Mouse (Mus musculus) kidney, postnatal 36 days (tissue): ENCODE results near the gene Armh3.

Experiments
- DNase-seq, 2 experiments: peaks; one replicate each; pipeline ENCODE4 v3.0.0; 2021 to 2022; ENCODE audit warnings: mixed read lengths in 2 of 2

Armh3 gene

DNA sequence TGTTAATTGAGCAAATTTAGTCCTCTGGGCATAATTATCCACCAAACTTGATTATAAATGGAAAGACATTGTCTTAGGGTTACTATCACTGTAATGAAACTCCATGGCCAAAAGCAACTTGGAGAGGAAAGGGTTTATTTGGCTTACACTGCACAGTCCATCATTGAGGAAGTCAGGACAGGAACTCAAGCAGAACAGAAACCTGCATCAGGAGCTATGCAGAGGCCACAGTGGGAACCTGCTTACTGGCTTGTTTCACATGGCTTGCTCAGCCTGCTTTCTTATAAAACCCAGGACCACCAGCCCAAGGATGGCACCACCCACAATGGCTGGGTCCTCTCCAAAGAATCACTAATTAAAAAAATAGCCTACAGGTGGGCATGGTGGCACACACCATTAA lies 13.9 kb downstream of the Armh3 start:
- DNase-seq: no peak

DNA sequence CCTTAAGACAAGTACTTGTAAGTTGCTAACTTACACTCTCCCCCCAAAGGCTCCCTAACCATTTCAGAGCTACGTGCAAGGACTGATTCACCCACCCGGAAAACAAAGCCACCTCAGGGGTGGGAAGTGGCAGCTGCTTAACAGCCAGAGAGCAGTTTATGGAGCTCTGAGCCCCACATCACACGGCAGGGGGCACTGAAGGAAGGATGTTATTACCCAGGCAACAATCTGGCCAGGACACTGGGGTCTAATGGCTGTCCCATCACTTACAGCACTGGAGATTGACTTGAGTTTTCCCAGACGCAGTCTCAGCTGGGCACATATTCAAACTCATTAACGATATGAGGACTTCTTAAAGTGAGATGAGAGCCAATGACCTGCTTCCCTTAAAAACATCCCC lies 37.5 kb downstream of the Armh3 start:
- no peak for DNase-seq

DNA sequence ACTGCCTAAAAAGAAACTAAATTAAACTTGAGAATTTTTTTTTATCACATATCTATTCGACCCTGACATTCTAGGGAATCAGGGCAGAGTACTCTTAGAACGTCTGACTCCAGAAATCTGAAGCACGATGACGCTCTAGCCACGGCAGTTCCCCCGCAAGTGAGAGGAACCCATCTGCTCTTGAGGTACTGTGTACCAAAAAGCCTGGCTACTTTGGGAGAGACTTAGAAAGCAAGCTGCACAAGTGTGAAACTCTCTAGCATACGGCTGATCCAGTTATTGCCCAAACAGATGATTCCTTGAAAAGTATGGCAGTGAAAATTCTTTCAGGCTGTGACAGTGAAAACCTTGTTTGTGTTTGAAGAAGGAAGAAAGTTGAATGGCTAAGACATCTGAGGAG lies 41.6 kb downstream of the Armh3 start:
- DNase-seq: no peak

DNA sequence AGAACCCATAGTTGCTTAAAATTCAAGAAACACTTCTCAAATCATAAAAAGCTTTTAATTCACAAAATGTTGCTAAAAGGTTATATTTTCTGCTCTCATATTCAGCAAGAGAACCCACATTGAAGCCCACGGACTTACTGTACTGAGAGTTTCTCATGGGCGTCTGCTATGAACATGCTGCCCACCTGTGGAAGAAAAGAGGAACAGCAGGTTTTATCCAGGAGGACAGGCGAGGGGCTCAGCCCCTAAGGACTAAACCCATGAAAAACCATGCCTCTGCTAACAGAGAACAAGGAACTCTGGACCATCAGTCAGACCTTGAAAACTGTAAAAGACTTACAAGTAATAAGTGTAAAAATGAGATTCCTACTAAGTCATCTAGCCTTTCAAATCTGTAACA lies 45.0 kb downstream of the Armh3 start:
- peak; percentile 21 to 34 for DNase-seq

DNA sequence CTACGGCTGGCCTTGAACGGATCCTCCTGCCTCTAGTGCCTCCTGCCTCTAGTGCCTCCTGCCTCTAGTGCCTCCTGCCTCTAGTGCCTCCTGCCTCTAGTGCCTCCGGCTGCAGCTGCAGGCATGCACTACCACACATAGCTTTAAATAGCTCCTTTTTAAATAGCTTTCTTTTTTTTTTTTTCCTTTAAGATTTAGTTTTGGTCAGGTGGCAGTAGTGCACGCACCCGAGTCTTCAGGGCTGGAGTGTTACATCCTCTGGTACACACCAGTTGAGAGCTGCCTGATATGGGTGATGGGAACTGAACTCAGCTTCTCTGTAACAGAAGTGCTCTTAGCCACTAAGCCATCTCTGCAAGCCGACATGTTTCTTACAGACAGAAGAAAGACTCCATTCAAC lies 49.1 kb downstream of the Armh3 start:
- DNase-seq: no peak

DNA sequence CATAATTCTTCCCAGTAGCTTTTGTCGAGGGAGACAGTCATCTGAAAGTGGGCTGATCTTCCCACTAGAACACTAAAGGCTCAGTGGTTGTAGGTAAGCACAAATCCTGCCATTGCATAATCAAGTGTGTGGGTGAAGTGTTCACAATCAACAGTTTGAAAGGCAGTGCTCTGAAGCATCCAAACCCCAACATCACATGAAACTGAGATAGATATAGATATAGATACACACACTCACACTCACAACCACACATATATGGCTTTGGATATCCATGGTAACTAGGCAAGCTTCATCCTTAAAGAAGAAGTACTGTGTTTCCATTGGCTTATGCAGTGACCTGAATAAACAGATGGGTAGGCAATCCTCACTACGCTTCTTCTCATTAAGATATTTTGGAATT lies 50.5 kb downstream of the Armh3 start:
- DNase-seq: no peak

DNA sequence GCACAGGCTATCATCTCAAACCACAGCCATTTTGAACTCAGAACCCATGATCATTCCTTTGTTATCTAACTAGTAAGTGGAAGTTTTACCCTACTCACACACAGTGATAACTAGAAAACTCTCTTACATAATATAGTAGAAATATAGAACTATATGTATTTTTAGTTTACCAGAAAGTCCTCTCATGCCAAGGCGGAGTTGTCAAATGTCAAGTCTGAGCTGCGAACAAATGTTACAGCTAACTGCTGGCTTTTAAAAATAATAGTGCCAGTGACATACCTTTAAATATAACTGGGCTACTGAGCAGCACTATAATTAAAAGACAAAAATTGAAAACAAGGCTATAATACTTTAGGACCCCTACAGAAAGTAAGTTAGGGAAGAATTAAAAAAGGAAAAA lies 51.0 kb downstream of the Armh3 start:
- DNase-seq: no peak

DNA sequence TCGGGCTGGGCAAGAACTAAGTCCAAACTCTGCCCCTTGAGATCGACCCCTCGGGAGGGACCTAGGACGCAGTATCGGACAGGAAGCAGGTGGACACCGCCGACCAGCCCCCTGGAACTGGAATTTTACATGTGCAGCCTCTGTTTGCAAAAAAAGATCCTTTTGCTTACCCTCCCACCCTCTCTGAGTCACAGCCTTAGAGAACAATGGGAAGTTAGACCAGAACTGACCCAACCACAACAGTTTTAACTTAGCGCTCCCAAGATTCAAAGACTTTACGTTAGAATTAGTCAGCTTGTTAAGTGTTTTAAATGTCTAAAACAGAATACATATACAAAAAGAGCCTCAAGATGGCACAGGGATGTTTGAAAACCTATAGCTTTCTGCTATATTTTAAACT lies 51.7 kb downstream of the Armh3 start:
- no peak for DNase-seq

DNA sequence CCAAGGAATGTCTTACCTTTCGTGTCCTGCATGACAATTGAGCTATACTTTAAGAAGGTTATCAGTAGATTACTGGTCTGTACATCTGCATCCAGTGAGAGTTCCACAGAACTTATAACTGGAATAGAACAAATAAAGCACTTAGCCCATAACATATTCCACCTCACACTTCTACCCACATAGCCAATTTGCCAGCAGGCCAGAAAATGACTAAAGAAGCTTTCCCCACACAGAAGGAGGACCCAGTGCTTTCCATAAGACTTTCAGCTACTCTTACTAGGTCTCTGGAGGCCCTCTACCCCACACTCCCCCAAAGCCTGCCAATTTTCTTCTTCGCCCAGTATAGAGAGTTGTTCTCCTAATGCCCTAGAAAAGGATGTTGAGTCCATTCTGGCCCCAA lies 52.3 kb downstream of the Armh3 start:
- DNase-seq: no peak

DNA sequence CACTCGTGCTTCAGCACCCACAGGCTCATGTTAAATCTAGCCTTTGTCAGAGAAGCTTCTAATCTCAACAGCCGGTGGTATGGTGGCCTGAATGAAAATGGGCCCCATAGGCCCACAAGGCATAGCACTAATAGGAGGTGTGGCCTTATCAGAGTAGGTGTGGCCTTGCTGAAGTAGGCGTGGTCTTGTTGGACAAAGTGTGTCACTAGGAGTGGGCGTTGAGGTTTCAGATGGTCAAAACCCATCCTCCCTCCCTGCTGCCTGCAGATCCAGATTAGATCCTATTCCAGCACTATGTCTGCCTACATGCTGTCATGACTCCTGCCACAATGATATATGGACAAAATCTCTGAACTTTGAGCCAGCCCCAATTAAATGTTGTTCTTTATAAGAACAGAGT lies 54.5 kb downstream of the Armh3 start:
- DNase-seq: no peak

DNA sequence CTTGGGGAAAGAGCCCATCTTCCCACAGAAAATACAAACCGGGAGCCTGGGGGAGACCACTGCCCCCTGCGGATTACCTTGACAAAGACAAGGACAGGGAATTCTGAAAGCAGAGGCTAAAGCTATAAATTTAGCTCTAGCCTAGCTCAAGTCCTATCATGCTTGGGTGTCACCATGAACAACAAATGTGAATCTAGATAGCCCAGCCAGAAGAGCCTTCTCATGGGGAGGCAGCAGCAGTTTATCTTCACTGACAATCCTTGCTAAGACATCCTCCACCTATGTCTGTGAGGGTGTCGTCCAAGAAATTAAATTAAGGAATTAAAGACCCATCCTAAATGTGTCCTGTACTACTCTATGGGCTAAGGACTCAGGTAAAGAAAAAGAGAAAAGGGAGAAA lies 60.2 kb downstream of the Armh3 start:
- DNase-seq: no peak

DNA sequence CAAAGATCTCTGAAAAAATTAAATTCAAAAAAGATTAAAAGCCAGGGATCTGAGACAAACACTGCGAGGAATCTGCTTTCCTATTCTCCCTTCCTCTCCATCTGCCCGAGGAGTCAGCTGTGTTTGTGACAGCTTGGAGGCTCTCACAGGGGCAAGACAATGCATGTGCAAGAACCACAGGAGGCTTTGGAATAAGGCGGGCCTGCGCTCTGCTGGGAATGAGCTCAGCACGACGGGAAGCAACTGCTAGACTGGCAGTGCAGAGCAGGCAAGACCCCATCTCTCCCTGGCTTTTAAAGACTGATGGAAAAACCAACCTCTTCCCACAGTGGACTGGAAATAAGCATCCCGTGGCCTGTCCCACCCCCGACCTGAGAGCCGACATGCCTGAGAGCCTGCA lies 60.8 kb downstream of the Armh3 start:
- DNase-seq: no peak

DNA sequence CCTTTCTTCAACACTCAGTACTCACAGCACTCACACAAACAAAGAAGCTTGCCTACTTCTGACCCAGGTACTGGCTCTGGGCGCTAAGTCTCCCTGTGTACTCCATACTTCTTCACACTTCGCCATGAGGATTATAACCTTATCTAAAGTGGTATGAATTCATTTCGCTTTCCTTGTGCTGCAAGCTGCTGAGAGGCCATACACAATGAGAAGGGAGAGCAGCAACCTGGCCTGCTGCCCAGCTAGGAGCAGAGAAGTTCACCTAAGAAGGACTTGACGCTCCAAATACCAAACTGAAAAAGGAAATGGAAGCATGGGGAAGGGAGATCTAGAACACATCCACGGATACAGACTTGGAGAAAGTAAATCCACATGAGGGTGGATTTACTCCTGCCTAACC lies 71.1 kb downstream of the Armh3 start:
- no peak for DNase-seq

DNA sequence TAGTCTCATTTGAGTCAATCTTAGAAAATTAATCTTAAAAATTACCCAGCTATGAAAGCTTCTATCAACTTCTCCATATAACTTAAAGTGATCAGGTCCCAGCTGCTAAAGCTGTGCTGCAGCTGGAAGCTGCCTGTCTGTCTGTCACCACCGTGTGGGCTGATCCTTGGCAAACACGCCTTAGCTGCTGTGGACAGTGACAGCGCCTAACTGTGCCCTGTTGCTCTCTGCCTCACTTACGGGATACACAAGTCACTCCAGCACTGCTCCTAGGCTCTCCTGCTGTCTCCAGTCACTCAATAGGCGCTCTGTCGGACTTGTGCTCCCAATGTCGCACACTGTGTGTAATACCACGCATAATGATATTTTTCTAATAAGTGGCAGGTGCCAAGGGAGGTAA lies 71.9 kb downstream of the Armh3 start:
- DNase-seq: no peak

DNA sequence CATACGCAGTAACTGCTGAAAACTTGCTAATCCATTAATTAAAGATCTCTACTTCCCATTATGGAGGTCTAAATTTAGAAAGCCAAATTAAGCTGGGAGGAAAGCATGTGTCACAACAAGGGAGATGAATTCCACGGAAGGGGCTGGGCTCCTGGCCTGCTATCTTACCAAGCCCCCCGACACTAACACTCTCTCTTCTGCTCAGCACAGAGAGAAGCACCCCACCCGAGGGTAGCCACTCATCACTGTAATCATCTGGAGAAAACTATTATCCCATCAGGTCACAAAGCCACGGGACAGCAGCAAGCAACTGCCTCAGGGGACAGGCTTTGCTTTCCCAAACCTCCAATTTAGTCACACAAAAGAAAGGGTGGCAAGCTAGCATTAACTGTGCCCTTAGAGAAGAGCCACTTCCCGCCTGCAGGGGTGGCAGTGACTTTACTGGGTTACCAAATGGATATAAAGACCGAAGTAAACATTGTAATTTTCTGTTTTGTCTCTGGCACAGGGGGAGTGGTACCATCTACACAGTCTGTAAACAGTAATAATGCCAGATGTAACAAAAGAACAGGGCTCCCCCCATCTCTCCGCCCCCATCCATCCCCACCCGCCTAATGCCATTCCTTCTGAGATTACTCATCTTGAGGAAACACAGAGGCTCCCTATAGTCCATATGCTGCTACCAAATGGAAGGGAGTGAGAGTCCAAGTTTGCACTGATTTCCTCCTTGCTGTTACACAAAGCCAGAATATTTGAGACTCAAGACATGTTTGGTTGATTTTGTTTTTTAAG lies 77.8 kb downstream of the Armh3 start:
- DNase-seq: no peak

DNA sequence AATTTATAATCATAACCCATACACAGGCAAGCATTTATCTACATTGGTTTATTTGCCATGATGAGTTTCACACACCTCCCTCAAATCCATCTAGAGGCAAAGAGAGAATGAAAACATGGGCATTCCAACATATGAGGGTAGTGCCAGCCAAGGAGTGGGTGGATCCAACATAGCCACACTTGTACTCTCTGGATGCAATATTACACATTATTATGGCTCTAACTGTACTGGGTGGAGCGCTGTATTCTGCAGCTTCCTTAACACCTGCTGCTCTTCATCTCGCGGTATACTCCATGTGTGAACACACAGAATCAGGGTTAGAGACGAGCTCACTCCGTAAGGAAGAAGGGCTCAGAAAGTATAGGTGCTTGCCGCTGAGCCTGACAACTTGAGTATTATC lies 79.9 kb downstream of the Armh3 start:
- DNase-seq: no peak

DNA sequence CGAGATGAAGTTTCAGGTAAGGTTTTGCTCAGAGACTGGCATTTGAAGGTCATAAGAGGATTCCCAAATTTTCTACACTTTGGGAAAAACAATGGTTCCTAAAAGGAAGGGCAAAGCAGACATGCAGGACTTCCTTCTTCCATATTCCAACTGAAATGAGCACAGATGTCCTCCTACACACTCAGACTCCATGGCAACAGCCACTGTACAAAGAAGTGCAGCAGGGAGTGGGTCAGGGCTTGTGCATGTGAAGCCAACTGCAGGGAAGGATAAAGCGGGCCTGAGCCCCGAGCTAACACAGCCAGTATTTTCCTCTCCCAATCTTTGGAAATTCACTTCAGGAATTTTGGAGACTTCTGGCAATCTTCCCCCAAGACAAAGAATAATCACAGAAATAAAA lies 80.4 kb downstream of the Armh3 start:
- no peak for DNase-seq

DNA sequence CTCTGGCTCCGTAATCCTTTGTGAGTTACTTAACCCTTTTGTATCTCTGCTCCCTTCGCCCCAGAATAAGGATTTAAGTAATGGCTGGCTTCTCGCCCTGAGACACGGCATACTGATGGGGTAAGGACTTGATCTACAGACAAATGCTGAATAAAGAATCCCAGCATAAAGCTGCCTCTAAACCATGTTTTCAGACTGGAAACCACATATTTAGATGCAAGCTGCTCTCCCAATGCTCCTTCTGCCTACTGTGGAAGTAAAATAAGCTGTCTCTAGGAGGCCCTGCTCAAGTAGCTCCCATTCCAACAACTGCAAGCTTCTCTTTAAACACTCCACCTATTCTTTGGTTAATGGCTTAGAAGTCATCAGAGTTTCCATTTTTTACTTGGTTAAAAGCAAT lies 81.8 kb downstream of the Armh3 start:
- no peak for DNase-seq

DNA sequence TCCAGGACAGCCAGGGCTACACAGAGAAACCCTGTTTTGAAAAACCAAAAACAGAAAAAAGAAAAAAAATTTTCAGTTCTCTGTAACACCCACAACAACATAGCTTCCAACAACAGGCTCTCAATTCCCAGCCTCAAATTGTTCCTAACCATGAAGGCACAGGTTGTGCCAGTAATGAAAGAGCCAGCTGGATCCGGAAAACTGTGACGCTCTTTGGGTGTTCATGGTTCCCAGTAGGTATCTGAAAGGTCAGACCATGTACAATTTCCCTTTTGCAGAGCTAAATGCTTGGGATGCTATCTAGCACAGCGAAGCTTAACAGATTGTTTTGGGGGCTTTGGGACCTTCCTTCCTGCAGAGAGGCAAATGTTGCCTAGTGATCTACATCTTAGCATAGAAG lies 82.3 kb downstream of the Armh3 start:
- DNase-seq: peak in 1 of 2 experiments; percentile 8

DNA sequence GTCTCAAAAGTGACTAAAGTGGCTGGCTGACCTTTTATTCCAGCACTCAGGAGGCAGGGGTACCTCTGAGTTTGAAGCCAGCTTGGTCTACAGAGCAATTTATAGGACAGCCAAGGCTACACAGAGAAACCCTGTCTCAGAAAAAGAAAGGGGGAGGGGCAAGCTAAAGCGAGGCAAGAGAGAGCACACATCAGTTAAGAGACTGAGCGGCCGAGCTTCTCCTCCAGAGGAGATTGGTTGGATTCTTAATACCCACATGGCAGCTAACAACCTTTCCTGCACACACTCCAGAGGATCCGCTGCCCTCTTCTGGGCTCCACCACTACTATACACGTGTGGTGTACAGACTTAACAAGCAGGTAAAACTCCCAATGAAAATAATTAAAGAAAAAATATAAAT lies 85.3 kb downstream of the Armh3 start:
- no peak for DNase-seq

DNA sequence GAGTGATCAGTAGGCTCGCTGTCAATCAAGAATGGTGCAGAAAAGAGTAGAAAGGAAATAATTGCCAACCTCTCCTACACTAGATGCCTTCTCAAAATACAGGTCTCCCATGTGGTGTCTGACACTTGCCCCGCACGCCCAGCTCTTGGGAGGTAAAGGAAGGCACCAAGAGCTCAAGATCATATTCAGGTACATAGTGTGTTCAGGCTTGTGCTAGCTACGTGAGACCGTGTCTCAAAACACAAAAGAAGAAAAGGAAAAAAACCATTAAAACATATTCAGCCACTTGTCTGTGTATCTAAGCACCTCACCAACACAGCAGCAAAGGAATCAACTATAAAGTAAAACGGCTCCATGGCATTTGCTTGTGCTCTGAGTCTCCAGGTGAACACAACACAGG lies 85.9 kb downstream of the Armh3 start:
- no peak for DNase-seq

DNA sequence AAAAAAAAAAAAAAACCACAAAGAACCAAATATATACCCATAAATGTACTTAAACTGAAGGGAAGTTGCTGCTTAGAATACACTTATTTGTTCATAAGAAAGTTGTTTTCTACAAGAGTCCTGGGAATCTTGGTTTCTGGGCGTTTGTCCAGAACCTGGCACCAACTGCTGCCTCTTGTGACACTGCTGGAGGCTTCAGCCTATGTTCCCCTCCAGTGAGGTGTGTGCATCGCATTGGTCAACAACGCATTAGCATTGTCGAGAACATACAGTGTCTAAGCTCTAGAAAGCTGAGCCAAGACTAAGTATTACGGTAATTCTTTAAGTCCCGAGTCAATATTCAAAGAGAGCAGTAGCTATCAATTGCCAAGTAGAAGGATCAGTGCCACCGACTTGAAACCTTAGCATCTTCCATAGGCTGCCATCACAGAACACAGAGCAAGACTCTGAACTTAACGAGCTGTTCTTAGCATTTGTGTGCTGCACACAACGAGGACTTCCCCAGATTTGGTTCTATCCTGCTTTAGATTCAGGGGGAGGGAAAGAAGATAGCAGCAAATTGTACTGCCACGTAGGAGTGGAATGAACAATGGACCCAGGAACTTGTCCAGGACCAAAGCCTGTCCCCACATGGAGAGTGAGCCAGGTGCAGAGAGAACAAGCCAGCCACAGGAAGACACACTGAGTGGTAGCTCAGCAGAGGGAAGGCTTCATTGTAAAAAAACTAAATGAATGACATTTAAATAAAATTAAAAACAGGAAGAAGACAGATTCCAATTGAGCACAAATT lies 86.9 kb downstream of the Armh3 start:
- no peak for DNase-seq

DNA sequence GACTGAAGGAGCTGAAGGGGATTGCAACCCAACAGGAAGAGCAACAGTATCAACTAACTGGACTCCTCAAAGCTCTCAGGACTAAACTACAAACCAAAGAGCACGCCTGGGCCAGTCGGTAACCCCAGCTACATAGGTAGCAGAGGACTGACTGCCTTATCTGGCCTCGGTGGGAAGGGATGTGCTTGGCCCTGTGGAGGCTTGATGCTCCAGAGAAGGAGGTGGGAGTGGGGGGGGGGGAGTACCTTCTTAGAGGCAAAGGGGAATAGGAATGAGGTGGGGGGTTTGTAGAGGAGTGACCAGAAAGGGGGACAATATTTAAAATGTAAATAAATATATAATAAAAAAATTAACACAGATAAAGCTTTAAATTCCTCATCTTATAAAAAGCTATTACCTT lies 90.0 kb downstream of the Armh3 start:
- DNase-seq: no peak

DNA sequence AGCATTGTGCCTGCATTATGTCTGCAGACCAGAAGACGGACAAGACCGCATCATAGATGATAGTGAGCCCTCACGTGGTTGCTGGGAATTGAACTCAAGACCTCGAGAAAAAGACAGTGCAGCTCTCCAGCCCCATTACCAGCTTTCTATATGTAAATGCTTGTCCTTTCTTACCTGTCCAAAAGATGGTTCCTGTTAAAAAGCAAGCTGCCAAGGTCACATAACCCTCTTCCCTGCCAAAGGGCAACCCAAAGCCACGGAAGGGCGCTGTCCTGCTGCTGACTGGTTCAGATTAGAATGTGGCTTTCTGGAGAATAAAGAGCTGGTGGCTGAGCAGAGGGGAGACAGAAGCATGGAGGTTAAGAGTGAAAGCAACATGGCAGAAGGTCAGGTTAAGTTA lies 90.9 kb downstream of the Armh3 start:
- DNase-seq: no peak

DNA sequence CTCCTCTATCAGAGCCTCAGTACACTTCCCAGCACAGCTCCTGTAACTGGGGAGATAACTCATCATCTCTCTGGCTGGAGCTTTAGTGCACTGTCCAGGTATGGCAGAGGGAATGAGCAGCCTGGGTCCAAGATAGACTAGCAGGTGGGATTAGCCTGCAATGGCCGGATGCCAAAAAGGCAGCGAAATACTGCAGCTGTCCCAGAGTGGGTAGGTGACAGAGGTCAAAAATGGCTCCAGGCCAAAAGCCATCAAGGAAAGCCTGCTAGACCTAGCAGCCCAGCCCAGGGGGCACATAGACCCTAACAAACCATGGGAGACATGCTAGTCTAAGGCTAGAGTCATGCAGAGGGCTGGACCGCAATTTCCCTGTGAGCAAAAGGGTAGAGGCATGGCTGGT lies 94.4 kb downstream of the Armh3 start:
- peak in 1 of 2 experiments; percentile 27 for DNase-seq
